Mouse (Mus musculus) natural killer cell, adult 2 months (primary cell): Measurements from ENCODE around the gene Gemin6.
"Not testable (repeated sequence)": the region's sequence is repeated elsewhere in the genome, so short reads cannot be mapped to it uniquely, and the experiment has no call there.

Experiments used
- DNase-seq, 2 experiments: peaks; one replicate each; pipeline ENCODE4 v3.0.0; 2022; ENCODE audit warnings: low spot score in 2 of 2

Gene Gemin6

DNA sequence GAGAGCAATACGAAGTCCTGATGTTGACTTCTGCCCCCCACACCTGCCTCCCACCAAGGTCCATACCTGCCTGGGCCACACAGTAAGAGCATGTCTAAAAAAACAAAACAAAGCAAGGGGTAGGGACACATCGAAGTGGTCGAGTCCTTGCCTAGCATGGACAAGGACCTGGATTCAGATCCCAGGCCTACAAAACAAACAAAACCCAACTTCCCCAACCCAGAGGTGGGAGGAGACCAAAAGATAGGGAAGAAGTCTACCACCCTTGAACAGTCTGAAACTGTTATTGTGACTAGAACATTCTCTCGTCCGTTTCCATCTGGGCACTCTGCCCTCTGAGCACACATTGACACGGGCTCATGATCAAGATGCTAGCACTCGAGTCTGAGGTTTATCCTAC lies 10.1 kb downstream of the Gemin6 start:
- no peak for DNase-seq

DNA sequence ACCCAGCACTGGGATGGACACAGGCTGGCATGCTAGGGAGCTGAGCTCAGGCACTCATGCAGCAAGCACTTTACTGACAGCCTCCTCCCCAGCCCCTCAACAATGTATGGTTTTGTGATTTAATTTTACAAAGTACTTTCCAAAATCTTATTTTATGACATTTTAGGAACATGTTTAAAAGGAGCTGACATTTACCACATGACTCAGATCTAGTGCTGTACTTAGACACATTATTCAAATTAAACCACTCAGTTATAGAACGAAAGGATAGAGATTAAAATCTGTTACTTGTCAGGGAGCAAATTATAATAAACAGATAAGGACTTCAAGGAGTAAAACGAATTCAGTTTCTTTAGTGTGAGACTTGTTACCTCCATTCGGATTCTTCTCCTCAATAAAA lies 11.2 kb downstream of the Gemin6 start:
- DNase-seq = no peak

DNA sequence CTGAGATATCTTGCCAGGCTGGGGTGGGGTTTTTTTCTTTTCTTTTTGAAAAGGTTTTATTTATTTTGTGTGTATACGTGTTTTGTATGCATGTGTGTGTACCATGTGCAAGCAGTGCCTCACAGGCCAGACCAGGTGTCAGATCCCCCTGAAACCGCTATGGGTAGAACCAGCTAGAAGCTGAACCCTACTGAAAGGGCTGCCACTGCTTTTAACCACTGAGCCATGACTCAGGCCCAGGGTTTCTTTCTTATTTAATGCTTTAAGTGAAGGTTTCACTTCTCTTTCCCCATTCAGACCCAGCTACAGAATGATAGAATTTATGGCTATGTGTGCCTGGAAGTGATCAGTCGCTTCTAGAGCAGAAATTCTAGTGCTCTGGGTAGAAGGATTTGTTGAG lies 12.6 kb downstream of the Gemin6 start:
- peak in 1 of 2 experiments; percentile 42 for DNase-seq

DNA sequence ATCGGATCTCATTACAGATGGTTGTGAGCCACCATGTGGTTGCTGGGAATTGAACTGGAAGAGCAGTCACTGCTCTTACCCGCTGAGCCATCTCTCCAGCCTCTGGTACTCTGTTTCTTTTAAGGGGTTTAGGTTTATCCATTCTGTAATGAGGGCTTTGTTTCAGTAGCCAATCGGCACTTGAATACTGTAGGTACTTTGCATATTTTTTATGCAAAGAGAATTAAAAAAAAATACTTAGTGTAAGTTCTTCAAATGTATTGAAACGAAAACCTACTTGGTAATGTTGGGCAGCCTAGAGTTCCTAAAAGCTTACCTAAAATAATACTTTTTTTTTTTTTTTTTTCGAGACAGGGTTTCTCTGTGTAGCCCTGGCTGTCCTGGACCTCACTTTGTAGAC lies 13.2 kb downstream of the Gemin6 start:
- no peak for DNase-seq

DNA sequence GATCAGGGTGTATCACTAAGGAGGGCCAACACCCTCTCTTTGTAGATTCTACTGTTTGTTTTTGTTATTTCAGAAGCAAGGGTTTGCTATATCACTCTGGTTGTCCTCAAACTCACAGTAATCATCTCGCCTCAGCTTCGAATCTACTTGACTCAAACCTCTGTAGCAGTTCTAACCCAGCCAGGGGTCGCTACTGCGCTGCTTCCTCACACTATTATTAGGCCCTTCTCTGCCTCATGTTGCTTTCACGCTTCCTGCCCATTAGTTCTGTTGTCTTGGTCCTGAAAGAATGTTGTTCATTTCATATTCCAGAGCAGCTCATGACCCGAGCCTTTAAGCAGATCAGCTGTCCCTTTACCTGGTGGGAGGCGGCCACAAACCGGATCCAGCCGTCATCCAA lies 17.4 kb downstream of the Gemin6 start:
- DNase-seq = no peak

DNA sequence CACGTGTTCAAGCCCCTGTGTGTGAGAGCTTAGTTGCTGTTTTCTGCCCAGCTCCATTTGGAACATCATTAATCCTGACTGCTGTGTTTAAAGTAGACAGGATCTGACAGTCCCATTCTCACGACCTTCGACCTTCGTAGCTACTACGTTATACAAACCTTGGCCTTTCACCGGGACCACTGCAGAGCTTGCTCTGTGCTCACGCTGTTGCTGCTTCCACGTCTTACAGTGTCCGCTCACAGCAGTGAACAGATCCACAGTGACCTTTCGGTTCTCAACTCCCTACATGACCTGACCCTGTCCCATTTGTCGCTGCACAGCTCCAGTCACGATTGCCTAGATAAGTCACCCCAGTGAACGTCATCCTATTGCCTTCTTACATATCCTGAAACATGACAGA lies 18.9 kb downstream of the Gemin6 start:
- no peak for DNase-seq

DNA sequence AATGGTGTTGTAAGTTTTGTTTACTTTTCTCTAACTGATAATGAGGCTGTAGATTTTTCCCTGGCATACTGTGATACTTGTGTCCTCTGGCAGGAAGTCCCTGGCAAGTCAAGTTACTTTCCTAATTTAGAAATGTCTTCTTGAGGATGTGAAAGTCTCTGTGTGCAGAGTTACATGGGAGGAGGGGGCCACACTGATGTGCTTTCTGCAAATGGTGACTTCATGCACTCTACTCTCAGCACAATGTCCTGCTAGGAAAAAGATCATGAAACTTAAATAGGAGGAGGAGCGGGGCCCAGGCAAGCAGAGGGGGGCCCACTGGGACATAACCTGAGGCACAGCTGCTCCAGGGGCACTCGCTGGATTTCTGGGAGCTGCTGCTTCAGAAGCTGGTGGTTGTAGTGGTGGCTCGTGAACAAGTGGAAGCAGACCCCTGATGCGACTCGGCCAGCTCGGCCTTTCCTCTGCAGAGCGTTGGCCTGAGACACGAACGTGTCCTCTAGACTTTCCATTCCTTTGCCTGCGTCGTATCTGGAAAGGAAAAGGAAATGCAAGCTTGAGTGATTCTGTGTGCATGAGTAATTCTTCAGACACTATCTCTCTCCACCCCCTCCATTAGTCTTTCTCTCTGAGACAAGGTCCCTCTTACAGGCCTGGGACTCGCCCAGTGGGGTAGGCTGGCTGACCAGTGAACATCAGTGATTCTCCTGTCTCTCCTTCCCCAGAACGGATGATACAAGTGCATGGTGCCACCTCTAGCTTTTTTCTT lies 28.7 kb downstream of the Gemin6 start:
- no peak for DNase-seq

DNA sequence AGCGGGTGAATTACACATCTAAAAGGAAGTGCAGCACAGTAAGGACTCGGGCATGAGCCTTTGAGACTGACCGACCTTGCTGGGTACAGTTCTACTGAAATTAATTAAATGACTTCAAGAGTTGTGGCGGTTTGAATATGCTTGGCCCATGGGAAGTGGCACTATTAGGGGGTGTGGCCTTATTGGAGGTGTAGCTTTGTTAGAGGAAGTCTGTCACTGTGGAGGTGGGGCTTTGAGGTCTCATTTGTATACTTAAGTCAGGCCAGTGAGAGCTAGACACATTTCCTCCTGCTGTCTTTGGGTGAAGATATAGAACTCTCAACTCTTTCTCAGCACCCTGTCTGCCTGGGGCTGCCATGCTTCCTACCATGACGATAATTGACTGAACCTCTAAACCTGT lies 30.2 kb downstream of the Gemin6 start:
- DNase-seq = no peak

DNA sequence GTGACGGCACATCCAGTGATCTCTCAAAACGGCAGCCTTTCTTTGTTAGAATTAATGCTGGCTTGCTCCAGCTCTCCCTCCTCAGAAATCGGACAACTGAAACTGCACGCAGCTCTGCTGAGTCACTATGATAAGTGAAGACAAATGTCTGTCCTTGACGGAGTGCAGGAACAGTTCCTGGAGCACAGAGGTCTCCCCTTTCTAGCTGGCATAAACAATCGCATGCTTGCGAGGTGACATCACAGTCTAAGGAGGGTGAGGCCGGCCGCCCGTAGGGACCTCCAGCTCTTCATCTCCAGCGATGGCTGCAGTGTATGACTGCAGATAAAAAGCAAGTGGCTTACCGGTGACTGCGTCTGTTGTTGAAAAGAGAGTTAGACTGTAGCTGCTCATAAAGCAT lies 31.0 kb downstream of the Gemin6 start:
- no peak for DNase-seq

DNA sequence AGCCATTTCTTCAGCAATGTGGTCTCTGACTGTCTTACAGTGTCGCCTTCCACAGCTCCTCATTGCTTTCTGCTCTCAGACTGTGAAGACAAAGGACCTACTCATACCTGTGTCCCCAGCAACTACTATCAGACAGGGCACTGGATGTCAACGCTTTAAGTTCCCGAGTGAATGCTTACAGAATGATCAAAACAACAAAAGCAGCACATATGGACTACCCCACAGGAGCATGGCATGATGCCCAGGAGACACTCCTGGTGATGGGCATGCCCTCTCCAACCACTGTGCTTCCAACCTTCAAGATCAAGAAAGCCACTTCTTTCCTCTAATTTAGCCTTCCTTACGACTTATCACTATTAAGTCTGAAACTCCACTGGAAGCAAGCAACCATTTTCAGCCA lies 42.8 kb downstream of the Gemin6 start:
- DNase-seq = no peak

DNA sequence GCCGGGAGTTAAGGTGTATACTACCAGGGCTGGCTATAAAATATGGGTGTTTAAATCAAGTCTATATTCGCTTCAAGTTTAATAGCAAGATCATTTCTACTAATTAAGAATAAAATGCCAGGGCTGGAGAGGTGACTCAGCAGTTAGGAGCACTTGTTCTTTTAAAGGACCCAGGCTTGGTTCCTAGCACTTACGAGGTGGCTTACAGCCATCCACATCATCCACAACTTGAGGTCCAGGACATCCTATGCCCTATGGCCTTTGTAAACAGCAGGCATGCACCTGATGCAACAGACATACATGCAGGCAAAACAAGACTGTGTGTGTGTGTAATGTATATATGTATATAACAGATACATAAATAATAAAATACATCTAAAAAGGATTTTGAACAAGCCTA lies 43.9 kb downstream of the Gemin6 start:
- DNase-seq = no peak

DNA sequence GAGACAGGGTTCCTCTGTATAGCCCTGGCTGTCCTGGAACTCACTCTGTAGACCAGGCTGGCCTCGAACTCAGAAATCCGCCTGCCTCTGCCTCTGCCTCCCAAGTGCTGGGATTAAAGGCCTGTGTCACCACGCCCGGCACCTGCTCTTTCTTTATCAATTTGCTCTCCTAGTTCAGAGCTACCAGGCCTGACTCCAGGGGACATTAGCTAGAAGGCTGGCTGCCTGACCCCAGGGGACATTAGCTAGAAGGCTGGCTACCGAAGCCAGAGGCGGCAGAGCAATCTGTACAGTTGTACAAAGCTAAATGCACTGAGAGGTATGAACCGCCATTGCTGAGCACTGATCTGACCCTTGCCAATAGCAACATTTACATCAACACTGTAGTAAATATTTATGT lies 46.4 kb downstream of the Gemin6 start:
- not testable (repeated sequence) for DNase-seq
